Mouse (Mus musculus): ENCODE measurements around the gene Cacnb1.

DNA sequence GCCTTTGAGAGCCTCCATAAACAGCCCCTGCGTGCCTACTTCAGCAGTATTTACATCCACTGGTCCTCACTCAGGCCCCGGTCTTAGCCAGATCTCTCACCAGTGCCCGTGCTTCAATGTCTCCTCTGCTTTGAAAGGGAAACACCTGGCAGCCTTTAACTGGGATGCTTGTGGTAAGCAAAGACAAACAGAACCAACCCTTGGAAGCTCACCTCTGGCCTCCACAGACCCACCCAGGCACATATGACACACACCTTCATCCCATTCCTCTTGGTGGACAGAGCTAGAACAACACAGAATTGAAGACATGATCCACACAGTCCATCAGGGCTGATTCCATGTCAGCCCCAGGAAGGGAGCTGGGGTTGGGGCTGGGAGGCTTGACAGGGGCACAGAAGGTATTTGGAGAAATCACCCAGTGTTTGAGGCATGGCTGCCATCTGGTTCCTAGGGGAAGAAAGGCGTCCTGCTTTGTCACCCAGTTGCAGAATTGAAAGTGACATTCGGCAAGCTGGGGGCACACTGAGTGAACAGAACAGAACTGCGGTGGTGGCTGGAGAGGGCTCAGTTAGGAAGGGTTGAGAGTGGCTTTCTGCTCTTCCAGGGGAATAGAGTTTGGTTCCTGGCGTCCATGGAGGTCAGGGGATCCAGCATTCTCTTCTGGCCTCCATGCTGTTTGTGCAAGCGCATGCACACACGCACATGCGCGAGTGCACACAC, 24.6 kb downstream of the Cacnb1 start:
- TF ChIP-seq CTCF (IDR thresholded peaks at IDR 0.05; ENCODE audit: extremely low read depth, insufficient read depth, low read length) = no peak
- TF ChIP-seq POLR2A (IDR thresholded peaks at IDR 0.05; ENCODE audit: extremely low read depth, insufficient read depth, low read length) = no peak

Data from cortical plate, adult 2 months (tissue).